Mouse (Mus musculus): ENCODE measurements around the gene Mycbpap.
A peak's percentile ranks its signal among the peaks of the same experiment; 100 is the strongest.

The Mycbpap gene

GRCm38 (mm10) chr11:94521219-94521843 is at the start of gene Mycbpap:
Mycbpap (minus strand) TSS chr11:94521742.
- peak; percentile 62 to 77 for DNase-seq

DNA sequence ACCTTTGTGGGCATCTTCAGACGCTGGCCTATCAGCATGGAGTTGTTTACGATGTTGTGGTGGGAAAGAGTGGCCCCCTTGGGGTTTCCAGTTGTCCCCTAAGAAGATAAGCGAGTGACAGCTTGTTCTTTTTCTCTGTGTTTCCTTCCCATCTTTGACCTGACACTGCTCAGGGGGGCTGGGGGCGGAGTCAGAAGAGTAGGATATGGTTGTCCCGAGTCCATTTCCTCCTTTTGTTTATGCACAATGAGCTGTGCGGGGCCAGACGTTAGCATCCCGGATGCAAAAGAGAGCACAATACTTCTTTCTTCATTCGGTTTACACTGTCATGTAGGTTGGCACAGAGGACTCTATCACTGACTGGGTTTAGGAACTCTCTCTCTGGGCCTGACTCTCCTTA is 49.1 kb upstream of the Mycbpap start:
- no peak for DNase-seq

GRCm38 (mm10) chr11:94567326-94567725 is 45.8 kb upstream of the Mycbpap start:
- no peak for DNase-seq

DNA sequence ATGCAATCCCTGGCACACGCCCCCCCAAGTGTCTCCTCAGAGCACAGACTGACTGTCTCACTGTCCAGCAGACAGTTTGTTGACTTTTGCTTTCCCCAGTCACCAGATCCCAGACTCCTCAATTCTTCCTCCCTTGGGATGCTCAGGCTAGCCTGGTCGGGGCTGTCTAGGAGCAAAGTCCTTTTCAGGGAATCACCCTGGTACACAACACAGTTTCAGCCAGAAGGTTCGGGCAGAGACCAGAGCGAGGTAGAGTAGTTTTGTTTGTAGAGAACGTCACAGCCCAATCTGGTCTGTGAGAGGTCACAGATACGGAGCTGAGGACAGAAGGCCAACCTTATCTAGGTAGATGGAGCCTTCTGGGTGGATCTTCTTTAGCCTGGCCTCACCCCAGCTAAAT is 45.0 kb upstream of the Mycbpap start:
- no peak for DNase-seq

DNA sequence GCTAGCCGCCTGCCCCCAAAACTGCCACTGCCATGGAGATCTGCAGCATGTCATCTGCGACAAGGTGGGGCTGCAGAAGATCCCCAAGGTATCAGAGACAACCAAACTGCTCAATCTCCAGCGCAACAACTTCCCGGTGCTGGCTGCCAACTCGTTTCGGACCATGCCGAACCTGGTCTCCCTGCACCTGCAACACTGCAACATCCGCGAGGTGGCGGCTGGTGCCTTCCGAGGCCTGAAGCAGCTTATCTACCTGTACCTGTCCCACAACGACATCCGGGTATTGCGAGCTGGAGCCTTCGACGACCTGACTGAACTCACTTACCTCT is 43.6 kb upstream of the Mycbpap start:
- peak in 1 of 2 experiments; percentile 55 for DNase-seq

- peak in 1 of 2 experiments; percentile 46 for DNase-seq
These were observed 43.1 kb upstream of the Mycbpap start, which contains the start of gene Chad for GRCm38 (mm10) chr11:94564437-94565150. Chad (plus strand) TSS chr11:94565047.

DNA sequence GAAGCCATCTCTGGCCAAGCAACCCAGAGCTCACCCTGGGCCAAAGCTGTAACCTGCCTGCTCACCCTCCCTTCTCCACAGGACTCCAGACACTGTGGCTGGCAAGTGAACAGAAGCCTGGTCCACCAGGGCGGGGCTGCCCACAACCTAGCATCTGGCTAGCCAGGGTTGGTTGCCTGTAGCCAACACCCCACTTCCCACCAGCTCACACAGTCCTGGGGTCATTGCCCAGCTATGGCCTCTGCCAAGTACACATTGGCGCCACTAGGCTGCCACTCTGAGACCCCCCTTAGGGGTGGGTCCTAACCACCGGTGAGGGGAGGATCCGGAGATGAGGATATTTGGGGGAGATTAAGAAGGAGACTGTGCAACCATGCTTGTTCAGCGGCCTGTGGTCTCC is 42.3 kb upstream of the Mycbpap start:
- peak in 1 of 2 experiments; percentile 44 for DNase-seq

DNA sequence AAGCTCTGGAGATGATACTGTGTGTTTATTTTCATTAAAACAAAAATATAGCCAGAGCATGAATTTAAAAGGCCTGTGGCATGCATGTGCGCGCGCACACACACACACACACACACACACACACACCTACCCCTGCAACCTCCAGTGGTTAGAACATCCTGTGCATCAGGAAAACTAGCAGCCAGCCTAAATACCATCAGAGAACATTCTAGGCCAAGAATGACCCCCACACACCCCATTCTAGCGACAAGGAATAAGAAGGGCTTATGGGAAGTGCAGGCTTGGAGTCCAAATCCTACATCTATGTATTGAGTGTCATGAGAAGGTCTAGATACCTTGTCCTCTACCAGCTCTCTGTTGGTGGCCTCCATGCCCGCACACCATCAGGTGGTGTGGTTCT is 41.8 kb upstream of the Mycbpap start:
- no peak for DNase-seq

- no peak for DNase-seq
These were observed 36.7 kb upstream of the Mycbpap start for GRCm38 (mm10) chr11:94558226-94558625.

GRCm38 (mm10) chr11:94550442-94550744 is 28.9 kb upstream of the Mycbpap start:
- no peak for DNase-seq

DNA sequence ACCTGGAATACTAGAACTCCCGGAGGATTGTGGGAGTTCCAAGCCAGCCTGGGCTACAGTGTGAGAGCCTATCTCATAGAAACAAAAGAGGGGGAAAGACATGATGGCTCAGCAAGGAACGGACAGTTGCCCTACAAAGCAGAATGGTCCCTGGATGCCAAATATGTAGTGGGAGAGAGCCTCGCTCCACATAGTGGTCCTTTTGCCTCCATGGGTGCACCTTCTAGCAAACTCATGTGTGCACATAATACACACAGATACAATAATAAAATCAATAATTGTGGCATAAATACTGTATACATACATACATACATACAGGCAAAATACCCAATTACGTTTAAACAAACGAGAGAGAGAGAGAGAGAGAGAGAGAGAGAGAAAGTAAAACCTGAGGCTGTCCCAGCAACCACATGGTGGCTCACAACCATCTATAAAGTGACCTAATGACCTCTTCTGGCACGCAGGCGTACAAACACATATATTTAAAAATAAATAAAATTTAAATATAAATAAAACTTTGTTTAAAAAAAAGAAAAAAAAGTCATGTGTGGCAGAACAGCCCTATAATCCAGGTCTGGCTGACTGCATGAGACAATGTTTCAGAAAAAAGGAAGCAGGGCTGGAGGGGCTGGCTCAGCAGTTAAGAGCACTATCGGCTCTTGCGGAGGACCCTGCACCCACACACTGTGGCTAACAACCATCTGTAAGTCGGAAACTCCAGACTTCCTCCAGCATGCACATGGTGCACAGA is 28.3 kb upstream of the Mycbpap start:
- DNase-seq, result no peak

- peak; percentile 98 to 99 for DNase-seq
These were observed 27.5 kb upstream of the Mycbpap start, which contains the start of gene Rsad1 for GRCm38 (mm10) chr11:94548888-94549690. Rsad1 (minus strand) TSS chr11:94549255.

- DNase-seq, result peak; percentile 72 to 82
These were observed 26.7 kb upstream of the Mycbpap start for GRCm38 (mm10) chr11:94548041-94548784.

GRCm38 (mm10) chr11:94547271-94547670 is 25.7 kb upstream of the Mycbpap start:
- DNase-seq, result peak in 1 of 2 experiments; percentile 35

DNA sequence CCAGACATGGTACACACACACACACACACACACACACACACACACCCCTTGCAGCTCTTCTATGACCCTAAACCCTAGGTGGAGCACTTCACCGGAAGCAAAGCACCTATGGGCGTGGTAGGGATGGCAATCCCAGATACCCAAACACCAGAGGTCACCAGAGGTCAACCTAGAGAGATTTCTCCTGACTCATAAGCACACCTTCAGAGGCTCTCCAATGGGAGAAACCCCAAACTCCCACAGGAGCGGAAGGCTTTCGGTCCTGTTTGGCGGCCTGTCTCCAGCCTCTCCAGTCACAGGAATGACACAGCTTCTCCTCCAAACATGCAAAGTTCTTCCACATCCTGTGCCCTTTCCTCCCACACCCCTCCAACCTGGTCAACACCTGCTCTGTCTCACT is 24.8 kb upstream of the Mycbpap start:
- DNase-seq, result no peak

GRCm38 (mm10) chr11:94544422-94544821 is 22.9 kb upstream of the Mycbpap start:
- peak; percentile 48 to 50 for DNase-seq

DNA sequence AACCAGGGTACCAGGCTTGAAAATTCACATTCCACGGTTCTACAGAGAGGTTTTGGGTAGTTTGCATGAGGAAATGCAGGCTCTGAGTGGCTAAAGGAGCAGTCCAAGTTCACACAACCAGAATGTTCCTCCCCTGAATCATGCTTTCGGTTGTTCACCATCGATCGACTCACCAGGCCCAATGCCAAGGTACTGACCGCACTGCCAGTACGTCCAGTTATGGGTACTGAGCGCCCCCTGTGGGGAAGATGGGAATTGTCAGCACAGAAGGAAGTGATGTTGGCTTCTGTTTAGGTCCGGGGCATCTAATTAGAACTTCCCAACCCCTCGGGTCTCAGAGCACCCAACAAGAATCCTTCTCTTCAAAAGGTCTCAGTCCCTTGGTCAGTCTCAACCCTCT is 22.4 kb upstream of the Mycbpap start:
- DNase-seq, result peak; percentile 99 to 100

DNA sequence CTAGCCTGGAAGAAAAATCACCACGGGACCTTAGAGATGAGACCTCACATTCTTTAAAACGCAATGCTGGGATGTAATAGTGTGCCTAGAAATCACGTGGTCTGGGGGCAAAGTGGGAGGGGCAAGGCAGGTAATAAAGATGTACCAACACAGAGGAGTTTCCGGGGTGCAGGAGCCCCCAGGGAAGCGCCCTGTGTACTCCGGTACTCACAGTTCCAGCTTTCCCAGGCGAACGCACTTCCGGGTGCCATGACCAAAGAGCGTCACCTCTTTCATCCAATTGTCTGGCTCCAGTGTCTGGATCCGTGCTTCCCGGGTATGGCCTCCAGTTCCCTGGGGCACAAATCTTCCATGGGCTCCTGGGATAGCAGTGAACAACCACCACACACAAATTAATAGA is 21.8 kb upstream of the Mycbpap start:
- DNase-seq, result no peak

- no peak for DNase-seq
These were observed 20.9 kb upstream of the Mycbpap start for GRCm38 (mm10) chr11:94542400-94542799.

- no peak for DNase-seq
These were observed 18.2 kb upstream of the Mycbpap start for GRCm38 (mm10) chr11:94539761-94540160.

DNA sequence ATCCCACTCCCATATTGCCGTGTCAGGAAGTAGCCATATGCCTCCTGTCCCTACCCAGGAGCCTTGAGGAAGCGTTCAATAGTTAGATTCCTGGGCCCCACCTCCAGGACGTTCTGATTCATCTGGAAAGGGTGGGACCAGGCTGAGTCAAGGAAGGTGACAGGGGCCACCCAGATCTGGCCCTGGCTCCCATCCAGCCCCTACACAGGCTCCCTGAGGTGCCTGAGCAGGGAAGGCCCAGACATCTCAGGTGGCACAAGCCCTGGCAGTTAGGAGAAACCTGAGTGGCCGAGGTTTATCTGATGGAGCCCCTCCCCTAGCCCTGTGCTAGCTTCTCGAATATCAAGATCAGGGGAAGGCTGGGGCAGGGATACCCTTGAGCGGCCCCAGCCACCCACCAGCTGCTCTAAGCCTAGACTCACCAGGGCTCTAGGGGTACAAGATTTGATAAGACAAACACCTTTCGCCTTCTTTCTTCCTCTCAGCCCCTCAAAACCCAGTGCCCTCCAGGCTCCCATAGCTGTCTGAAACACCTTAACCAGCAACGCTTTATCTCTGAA is 17.3 kb upstream of the Mycbpap start:
- DNase-seq, result no peak

GRCm38 (mm10) chr11:94533171-94533570 is 11.6 kb upstream of the Mycbpap start:
- DNase-seq, result no peak

Data from cerebellum, postnatal 14 days (tissue).